Mouse (Mus musculus) naive thymus-derived CD4-positive, alpha-beta T cell, adult 2 months (primary cell): ENCODE results near the gene Hspa14.

ENCODE experiments used
- DNase-seq: peaks from one replicate; pipeline ENCODE4 v3.0.0-alpha.2; 2011; ENCODE audit warnings: low read depth

Gene Hspa14

GRCm38 (mm10) chr2:3512552-3513454, at the start of gene Hspa14, which contains the start of the genes Gm45902 and Cdnf:
Gene Hspa14, minus strand, starts transcription at chr2:3512814.
Gene Gm45902, minus strand, starts transcription at chr2:3512790.
Gene Cdnf, plus strand, starts transcription at chr2:3513030.
- peak; percentile 100 for DNase-seq

DNA sequence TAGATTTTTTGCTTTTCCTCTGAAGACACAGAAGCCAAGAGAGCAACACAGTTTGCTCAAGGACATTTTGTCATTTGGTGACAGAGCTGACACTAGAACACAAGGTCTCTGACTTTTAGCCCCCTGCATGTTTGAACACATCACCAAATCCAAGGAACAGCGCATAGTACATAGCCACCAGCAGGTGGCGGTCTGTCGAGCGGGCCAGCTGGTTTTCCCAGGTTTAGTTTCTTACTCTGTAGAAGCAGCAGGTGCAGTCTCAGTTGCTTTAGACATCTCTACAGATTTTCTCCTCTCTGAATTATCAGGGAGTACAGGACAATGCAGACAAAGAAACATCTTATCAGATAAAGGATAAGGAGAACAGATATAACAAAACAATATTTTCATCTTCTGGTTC, 34.0 kb upstream of the Hspa14 start:
- DNase-seq = peak; percentile 84

GRCm38 (mm10) chr2:3546055-3546454, 33.4 kb upstream of the Hspa14 start:
- no peak for DNase-seq

- no peak for DNase-seq
Measured at GRCm38 (mm10) chr2:3541307-3542079, 28.9 kb upstream of the Hspa14 start.

- DNase-seq = no peak
Measured at GRCm38 (mm10) chr2:3526288-3526687, 13.7 kb upstream of the Hspa14 start.

- DNase-seq = no peak
Measured at GRCm38 (mm10) chr2:3522558-3522957, 9.9 kb upstream of the Hspa14 start.

DNA sequence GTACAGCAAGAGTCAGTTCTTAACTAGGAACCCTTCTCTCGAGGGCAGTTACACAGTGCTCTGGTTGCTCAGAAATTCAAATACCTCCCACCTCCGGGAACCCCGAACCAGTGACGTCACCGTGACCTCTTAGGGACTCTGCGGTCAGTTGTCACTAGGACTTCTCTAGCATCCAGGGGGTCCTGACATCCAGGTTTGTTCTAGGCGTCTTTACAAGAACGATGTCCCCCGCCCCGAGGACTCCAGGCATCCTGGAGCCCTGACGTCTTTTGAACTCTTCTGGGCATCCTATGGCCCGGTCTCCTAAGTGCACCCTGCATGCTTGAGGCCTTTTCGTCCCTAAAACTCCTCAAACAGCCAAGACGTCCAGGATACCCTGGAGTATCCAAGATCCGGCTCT, 538 bp downstream of the Hspa14 start:
- DNase-seq = peak; percentile 57

DNA sequence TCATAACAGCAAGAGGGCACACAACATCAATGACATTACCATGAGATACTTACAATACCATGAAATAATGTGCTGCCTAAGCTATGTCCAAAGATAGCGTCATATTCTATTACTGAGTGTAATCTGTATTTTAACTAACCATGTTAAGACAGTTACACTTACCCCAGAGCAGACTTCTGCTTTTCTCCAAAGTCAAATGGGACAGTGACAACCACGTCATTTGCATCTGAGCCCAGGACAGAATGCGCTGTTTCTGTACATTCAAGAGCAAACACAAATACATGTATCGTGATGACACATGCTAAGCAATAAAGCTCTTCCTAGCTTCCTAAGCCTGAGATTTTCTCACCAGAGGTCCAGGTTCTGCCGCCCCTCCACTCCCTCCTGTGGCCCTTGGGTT, 11.7 kb downstream of the Hspa14 start:
- DNase-seq = no peak

DNA sequence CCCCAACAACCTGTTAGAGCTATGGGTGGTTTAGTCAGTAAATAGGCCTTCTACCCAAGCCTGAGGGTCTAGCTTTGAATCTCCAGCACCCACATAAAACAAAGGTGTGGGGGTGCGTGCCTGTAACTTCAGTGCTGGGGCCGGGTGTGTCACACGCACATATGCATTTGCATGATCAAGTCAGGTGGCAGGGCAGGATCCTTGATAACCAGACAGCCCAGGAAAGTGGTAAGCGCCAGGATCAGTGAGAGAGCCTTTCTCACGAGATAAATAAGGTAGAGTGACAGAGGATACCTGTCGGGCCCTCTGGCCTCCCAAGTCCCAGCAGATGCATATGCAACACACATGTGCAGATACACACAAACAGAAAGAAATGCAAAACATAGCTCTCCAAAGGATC, 13.1 kb downstream of the Hspa14 start:
- no peak for DNase-seq

DNA sequence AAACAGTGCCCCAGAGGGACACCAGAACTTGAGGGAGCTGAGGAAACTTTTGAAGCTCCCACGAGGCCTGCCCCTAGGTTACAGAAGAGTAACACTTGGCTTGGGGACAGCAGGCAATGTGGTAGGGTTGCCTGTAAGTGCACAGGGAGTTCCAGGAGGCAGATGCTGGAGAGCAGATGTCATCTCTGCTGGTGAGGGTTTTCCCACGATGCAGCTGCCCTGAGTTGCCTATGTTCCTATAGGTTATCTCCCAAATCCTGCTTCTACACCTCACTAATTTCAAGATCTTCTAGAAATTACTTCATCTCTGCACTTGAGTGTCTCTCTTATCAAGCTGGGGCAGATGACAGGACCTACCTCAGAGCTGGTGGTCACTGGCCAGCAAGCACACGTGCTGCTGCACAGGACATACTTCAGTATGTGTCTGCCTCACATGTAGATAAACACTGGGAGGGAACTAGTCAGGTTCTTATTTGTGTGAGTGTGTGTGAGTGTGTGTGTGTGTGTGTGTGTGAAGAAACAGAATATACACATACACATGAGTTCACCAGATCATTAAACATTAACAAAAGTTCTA, 18.7 kb downstream of the Hspa14 start:
- DNase-seq = no peak

GRCm38 (mm10) chr2:3489816-3490215, 22.8 kb downstream of the Hspa14 start:
- DNase-seq = no peak

DNA sequence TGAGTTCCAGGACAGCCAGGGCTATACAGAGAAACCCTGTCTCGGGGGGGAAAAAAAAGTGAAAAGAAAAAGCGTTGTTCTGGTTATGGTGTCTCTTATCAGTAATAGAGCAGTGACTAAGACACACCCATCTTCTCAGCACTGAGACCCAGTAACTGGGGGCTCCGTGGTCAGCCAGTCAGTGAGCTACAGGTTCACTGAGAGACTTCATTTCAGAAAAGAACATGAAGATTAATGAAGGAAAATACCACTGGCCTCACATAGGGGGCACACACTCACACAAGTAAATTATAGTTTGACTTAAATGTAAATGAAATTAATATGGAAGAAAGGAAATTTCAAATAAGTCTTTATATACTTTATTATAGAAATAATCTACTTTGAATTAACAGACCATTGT, 32.4 kb downstream of the Hspa14 start:
- DNase-seq = no peak

DNA sequence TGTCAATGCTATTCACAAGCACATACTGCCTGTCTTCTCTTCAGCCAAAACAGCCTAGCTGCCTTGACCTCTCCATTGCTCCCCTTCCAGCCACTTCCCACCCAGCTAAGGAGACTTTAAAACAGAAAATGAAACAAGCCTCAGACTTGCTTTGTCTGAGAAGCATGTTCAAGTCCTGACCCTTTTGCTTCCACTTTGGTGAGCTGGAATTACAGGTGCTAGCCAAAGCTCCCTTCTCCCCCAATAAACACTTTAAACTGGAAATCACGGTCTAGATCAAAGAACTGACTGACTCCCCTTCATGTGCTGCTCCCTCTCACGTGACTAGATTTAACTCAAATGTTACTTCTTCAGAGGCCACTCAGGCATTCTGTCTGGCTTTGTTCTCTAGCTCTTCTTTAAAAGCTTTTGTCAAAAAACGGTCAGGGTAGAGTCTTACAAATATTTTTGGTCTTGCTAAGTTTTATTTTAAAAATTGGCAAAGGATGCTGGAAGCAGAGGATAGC, 36.8 kb downstream of the Hspa14 start:
- DNase-seq = no peak

DNA sequence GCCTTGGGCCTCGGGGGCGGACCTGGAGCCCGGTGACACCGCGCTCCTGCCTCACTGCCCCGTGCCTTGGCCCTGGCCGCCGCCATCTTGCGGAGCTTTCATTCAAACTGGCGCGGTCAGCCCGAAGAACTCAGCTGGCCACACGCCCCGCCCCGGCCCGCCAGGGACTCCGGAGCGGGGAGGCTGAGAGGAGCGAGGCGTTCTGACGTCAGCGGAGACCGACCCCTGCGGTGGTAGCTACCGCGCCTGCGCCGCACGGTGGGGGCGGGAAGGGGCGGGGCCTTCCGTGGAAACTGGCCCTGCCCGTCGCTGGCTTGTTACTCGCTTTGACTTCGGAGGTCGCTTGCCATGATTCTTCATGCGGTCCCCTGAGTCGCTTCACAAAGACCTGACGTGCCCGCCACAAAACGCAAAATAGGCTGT, 37.7 kb downstream of the Hspa14 start, which contains the start of gene Suv39h2:
TSS of gene Suv39h2 (minus strand) at position 171 of the 423 bp plus-strand sequence.
- peak; percentile 98 for DNase-seq

GRCm38 (mm10) chr2:3474361-3474805, 38.2 kb downstream of the Hspa14 start:
- DNase-seq = peak; percentile 79

DNA sequence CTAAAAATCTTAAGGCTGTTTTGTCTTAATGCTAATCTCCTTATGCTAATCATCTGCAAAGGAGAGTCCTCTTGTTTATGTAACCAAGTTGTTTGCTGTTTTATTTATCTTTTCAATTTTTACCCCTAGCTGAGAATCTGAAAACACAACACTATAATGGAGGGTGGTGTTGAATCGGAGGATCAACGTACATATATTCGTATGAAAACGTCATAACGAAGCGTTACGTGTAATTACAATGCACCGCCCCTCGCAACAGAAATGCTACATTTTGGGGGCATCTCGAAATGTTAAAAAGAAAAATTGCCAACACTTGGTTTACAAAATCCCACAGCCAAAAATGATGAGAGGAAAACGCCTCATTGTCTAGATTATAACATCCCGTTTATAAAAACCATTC, 38.7 kb downstream of the Hspa14 start:
- no peak for DNase-seq

DNA sequence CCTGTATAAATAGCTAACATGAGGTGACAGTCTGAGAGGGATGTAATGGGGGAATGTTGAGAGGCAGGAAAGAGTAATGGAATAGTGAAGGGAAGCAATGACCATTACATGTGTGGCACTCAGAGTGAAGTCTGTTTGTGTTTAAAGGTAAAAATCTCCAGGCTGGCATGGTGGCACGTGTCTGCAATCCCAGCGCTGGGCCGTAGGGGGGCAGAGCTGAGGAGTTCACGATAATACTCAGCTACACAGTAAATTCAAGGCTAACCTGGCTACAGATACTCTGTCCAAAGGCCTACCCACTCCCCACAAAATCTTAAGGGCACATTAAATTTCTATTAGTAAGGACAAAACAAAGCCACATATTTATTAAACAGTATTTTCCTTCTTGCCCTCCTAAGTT, 56.0 kb downstream of the Hspa14 start:
- no peak for DNase-seq

DNA sequence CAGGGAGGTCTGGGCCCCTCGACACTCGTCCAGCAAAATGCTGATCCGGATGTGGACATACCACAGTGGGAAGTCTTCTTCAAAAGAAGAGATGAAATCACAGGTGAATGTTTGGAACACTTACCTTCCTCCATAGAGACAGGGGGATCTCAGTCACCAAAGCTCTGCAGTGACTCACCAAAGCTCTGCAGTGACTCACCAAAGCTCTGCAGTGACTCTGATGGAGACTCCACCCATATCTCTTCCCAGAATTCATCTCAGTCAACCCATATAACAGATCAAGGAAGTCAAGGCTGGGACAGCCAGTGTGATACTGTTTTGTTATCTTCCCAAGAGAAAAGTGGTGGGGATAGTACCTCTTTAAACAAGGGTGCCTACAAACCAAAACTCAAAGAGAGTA, 59.5 kb downstream of the Hspa14 start:
- no peak for DNase-seq

GRCm38 (mm10) chr2:3449431-3449830, 63.2 kb downstream of the Hspa14 start:
- no peak for DNase-seq

DNA sequence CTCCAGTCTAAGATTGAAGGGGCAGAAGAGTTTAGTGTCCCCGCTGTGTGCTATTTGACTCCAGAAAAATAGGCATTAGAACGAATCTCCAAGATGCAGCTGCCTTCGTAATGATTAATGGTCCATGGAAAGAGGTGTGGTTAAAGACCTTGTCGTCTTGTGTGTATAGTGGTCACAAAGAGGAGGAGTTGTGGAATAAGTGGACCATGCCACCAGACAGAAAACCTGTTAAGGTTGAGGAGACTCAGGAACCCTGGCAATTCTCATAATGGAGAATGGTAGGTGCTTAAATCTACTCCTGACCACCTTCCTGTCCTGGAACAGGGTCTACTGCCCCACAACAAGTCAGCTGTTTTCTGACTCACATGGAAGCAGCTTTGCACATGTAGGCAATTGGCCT, 66.6 kb downstream of the Hspa14 start:
- DNase-seq = no peak

GRCm38 (mm10) chr2:3444206-3444605, 68.4 kb downstream of the Hspa14 start:
- DNase-seq = no peak
